Mouse (Mus musculus): ENCODE measurements around the gene Lyrm4. TPM values are rescaled to one million over a fixed set of nuclear protein-coding genes. Genes with fewer than 3 reads are reported as not detected.

Lyrm4 gene
- polyA plus RNA-seq, 1 experiment from 2014 or later: 24.2 TPM

GRCm38 (mm10) chr13:35937991-35938390, 179.3 kb downstream of the Lyrm4 start:
- Histone ChIP-seq H3K36me3 (no peaks in the 10 kb centered on the region), H3K9me3 (peaks cover 9% of the 10 kb centered on the region; the same call in 1 of the 2 replicates), H3K27ac (no peak overlapping the region), H3K4me1 (replicated peaks) (no peaks in the 10 kb centered on the region), H3K27me3 (ENCODE audit: insufficient read depth, poor library complexity, severe bottlenecking) (no peaks in the 10 kb centered on the region), H3K4me3 (no peak overlapping the region)
- no peak for DNase-seq (ENCODE audit: low spot score)
- 85% methylated on average over 2 of the region's 2 CpGs for WGBS

Other genes with a start within 250 kb of the Lyrm4 start
- gene Rpp40, start 211.2 kb downstream of the Lyrm4 start, polyA plus RNA-seq (2016; fragmentation: Nextera tagmentation; extraction: Ambion mirVana): 21.4 and 29.5 TPM in 2 replicates
- 1.7 and 2.7 TPM in 2 replicates for gene Ppp1r3g, start 158.7 kb downstream of the Lyrm4 start, polyA plus RNA-seq (2016; fragmentation: Nextera tagmentation; extraction: Ambion mirVana)
- 28.9 and 31.0 TPM in 2 replicates for gene Fars2, start 114 bp downstream of the Lyrm4 start, polyA plus RNA-seq (2016; fragmentation: Nextera tagmentation; extraction: Ambion mirVana)